Mouse (Mus musculus) myocyte (in vitro differentiated cells): ENCODE results near the gene Gjd2. TPM values are rescaled to one million over a fixed set of nuclear protein-coding genes. Genes with fewer than 3 reads are reported as not detected.
A peak's percentile ranks its signal among the peaks of the same experiment; 100 is the strongest.

Experiments
- H3K27me3 ChIP-seq: one replicate; pipeline ENCODE4 v1.6.1; 2011; ENCODE audit not compliant: control insufficient read depth, insufficient read depth, insufficient read length
- H3K36me3 ChIP-seq: one replicate; pipeline ENCODE4 v1.6.1; 2011; ENCODE audit not compliant: control insufficient read depth, insufficient read depth
- H3K4me2 ChIP-seq: one replicate; pipeline ENCODE4 v1.6.1; 2011; ENCODE audit warnings: low read depth, control low read depth
- H3K4me3 ChIP-seq: one replicate; pipeline ENCODE4 v1.5.1; 2011; ENCODE audit warnings: mild to moderate bottlenecking, control low read depth, moderate library complexity
- H3K79me2 ChIP-seq: one replicate; pipeline ENCODE4 v1.6.1; 2011; ENCODE audit not compliant: control insufficient read depth, insufficient read depth
- H3ac ChIP-seq: one replicate; pipeline ENCODE4 v1.6.1; 2011; ENCODE audit not compliant: control insufficient read depth, insufficient read length
- CEBPB ChIP-seq: IDR thresholded peaks from 2 replicates; pipeline ENCODE4 v1.6.1; 2011; ENCODE audit warnings: mild to moderate bottlenecking, moderate library complexity; ENCODE audit not compliant: poor library complexity, insufficient read depth, severe bottlenecking
- E2F4 ChIP-seq: IDR thresholded peaks from one replicate; pipeline ENCODE4 v1.6.1; 2011; ENCODE audit warnings: mild to moderate bottlenecking, control low read depth, moderate library complexity; ENCODE audit not compliant: insufficient read depth
- MAX ChIP-seq: IDR thresholded peaks from one replicate; pipeline ENCODE4 v1.6.1; 2011; ENCODE audit warnings: low read depth, mild to moderate bottlenecking, control low read depth
- MYOD1 ChIP-seq, 3 experiments: IDR thresholded peaks; one replicate each; pipeline ENCODE4 v1.6.1; 2011; ENCODE audit warnings: control low read depth in 2 of 3, low read depth in 2 of 3, mild to moderate bottlenecking in 2 of 3, moderate library complexity in 1 of 3; ENCODE audit not compliant: insufficient read length in 2 of 3, control insufficient read depth in 1 of 3
- MYOG ChIP-seq, 3 experiments: IDR thresholded peaks; one replicate each; pipeline ENCODE4 v1.6.1; 2011; ENCODE audit warnings: control low read depth in 2 of 3, low read depth in 2 of 3, mild to moderate bottlenecking in 2 of 3; ENCODE audit not compliant: insufficient read length in 2 of 3, control insufficient read depth in 1 of 3, insufficient read depth in 1 of 3
- POLR2A ChIP-seq: IDR thresholded peaks from one replicate; pipeline ENCODE4 v1.6.1; 2011; ENCODE audit warnings: low read depth, mild to moderate bottlenecking, control low read depth, moderate library complexity; ENCODE audit not compliant: insufficient read length
- POLR2AphosphoS2 ChIP-seq: IDR thresholded peaks from one replicate; pipeline ENCODE4 v1.6.1; 2011; ENCODE audit warnings: low read depth, control low read depth; ENCODE audit not compliant: insufficient read length
- REST ChIP-seq: IDR thresholded peaks from one replicate; pipeline ENCODE4 v1.6.1; 2011; ENCODE audit warnings: mild to moderate bottlenecking, control low read depth, moderate library complexity; ENCODE audit not compliant: insufficient read depth, insufficient read length
- SRF ChIP-seq: IDR thresholded peaks from one replicate; pipeline ENCODE4 v1.6.1; 2011; ENCODE audit warnings: low read depth; ENCODE audit not compliant: control insufficient read depth, insufficient read length
- TCF12 ChIP-seq: IDR thresholded peaks from one replicate; pipeline ENCODE4 v1.6.1; 2011; ENCODE audit warnings: mild to moderate bottlenecking, control low read depth; ENCODE audit not compliant: poor library complexity, insufficient read depth, severe bottlenecking
- TCF3 ChIP-seq: IDR thresholded peaks from one replicate; pipeline ENCODE4 v1.6.1; 2011; ENCODE audit warnings: low read depth, control low read depth; ENCODE audit not compliant: insufficient read length
- USF1 ChIP-seq: IDR thresholded peaks from one replicate; pipeline ENCODE4 v1.6.1; 2011; ENCODE audit warnings: low read depth, mild to moderate bottlenecking, control low read depth, moderate library complexity
- polyA plus RNA-seq: library from polyadenylated mRNA; unstranded; fragments of >200 nt; fragmentation: generic; extraction: Trizol; gene quantifications from one replicate; pipeline ENCODE4 v1.2.1, GENCODE M21; 2012; ENCODE audit warnings: missing spikeins

Gjd2 gene
- polyA plus RNA-seq, 1 experiment: not detected

- H3K4me2 ChIP-seq: no peak overlapping the region
- no peak overlapping the region for H3ac ChIP-seq
- TF ChIP-seq MAX (no peak), POLR2A (no peak), SRF (no peak), MYOD1 (IDR thresholded peaks at IDR 0.05; ENCODE audit: control insufficient read depth in 1 of 3, insufficient read length in 2 of 3, low read depth in 2 of 3) (no peak), CEBPB (no peak), MYOG (IDR thresholded peaks at IDR 0.05; ENCODE audit: control insufficient read depth in 1 of 3, insufficient read depth in 1 of 3, insufficient read length in 2 of 3, low read depth in 2 of 3) (no peak), POLR2AphosphoS2 (no peak), E2F4 (no peak), TCF3 (no peak), TCF12 (no peak), REST (no peak), USF1 (no peak)
- no peak overlapping the region for H3K4me3 ChIP-seq
- no peaks in the 10 kb centered on the region for H3K79me2 ChIP-seq
- no peaks in the 10 kb centered on the region for H3K36me3 ChIP-seq
- peaks cover 36% of the 10 kb centered on the region for H3K27me3 ChIP-seq
These were observed 427 bp upstream of the Gjd2 start for GRCm38 (mm10) chr2:114013846-114014245.

- no peak overlapping the region for H3ac ChIP-seq
- TF ChIP-seq E2F4 (no peak), SRF (no peak), CEBPB (no peak), POLR2AphosphoS2 (no peak), TCF3 (no peak), POLR2A (no peak), MAX (no peak), TCF12 (no peak), REST (no peak), MYOG (IDR thresholded peaks at IDR 0.05; ENCODE audit: control insufficient read depth in 1 of 3, insufficient read depth in 1 of 3, insufficient read length in 2 of 3, low read depth in 2 of 3) (no peak), USF1 (no peak), MYOD1 (IDR thresholded peaks at IDR 0.05; ENCODE audit: control insufficient read depth in 1 of 3, insufficient read length in 2 of 3, low read depth in 2 of 3) (no peak)
- H3K4me2 ChIP-seq: no peak overlapping the region
- no peak overlapping the region for H3K4me3 ChIP-seq
- no peaks in the 10 kb centered on the region for H3K36me3 ChIP-seq
- peaks cover 36% of the 10 kb centered on the region for H3K27me3 ChIP-seq
- no peaks in the 10 kb centered on the region for H3K79me2 ChIP-seq
These were observed 639 bp downstream of the Gjd2 start for GRCm38 (mm10) chr2:114012749-114013211.

- Histone ChIP-seq H3K27me3 (peaks cover 31% of the 10 kb centered on the region), H3K79me2 (no peaks in the 10 kb centered on the region), H3ac (no peak overlapping the region), H3K4me3 (no peak overlapping the region), H3K36me3 (no peaks in the 10 kb centered on the region), H3K4me2 (no peak overlapping the region)
- TF ChIP-seq POLR2A: no peak
- TF ChIP-seq REST: peak; percentile 78
- TF ChIP-seq E2F4: no peak
- no peak for TF ChIP-seq TCF3
- peak; percentile 59 for TF ChIP-seq MAX
- TF ChIP-seq SRF: no peak
- TF ChIP-seq TCF12: no peak
- no peak for TF ChIP-seq USF1
- no peak for TF ChIP-seq CEBPB
- TF ChIP-seq POLR2AphosphoS2: no peak
- no peak for TF ChIP-seq MYOG (IDR thresholded peaks at IDR 0.05; ENCODE audit: control insufficient read depth in 1 of 3, insufficient read depth in 1 of 3, insufficient read length in 2 of 3, low read depth in 2 of 3)
- TF ChIP-seq MYOD1 (IDR thresholded peaks at IDR 0.05; ENCODE audit: control insufficient read depth in 1 of 3, insufficient read length in 2 of 3, low read depth in 2 of 3): no peak
These were observed 1.6 kb downstream of the Gjd2 start for GRCm38 (mm10) chr2:114011838-114012237.

- H3K4me3 ChIP-seq: no peak overlapping the region
- peaks cover 11% of the 10 kb centered on the region for H3K27me3 ChIP-seq
- no peaks in the 10 kb centered on the region for H3K36me3 ChIP-seq
- no peak overlapping the region for H3K4me2 ChIP-seq
- no peak overlapping the region for H3ac ChIP-seq
- no peaks in the 10 kb centered on the region for H3K79me2 ChIP-seq
- no peak for TF ChIP-seq CEBPB
These were observed 5.1 kb downstream of the Gjd2 start for GRCm38 (mm10) chr2:114008321-114008720.

GRCm38 (mm10) chr2:113997484-113997883 lies 15.9 kb downstream of the Gjd2 start:
- Histone ChIP-seq H3K79me2 (no peaks in the 10 kb centered on the region), H3K4me3 (no peak overlapping the region), H3ac (no peak overlapping the region), H3K27me3 (peaks cover 26% of the 10 kb centered on the region), H3K4me2 (no peak overlapping the region), H3K36me3 (no peaks in the 10 kb centered on the region)
- TF ChIP-seq TCF3 (no peak), SRF (no peak), E2F4 (no peak), REST (no peak), POLR2A (no peak), POLR2AphosphoS2 (no peak), TCF12 (no peak), MYOG (IDR thresholded peaks at IDR 0.05; ENCODE audit: control insufficient read depth in 1 of 3, insufficient read depth in 1 of 3, insufficient read length in 2 of 3, low read depth in 2 of 3) (no peak), MAX (no peak), USF1 (no peak), CEBPB (no peak), MYOD1 (IDR thresholded peaks at IDR 0.05; ENCODE audit: control insufficient read depth in 1 of 3, insufficient read length in 2 of 3, low read depth in 2 of 3) (no peak)
